Comparison of ENCODE assay signal across 8 mouse cellular contexts in genomic region chr19:11966201-11966636, GRCm38 (mm10). TPM values are rescaled to one million over a fixed set of nuclear protein-coding genes. Genes with fewer than 3 reads are reported as not detected.
DNase-seq lines count a peak whose midpoint lies in the region; ATAC-seq and TF ChIP-seq lines count a peak whose summit lies in the region.

No protein-coding gene starts in this region.

- H3K36me3 ChIP-seq in heart, postnatal 0 days (replicated peaks; ENCODE audit: control insufficient read depth, insufficient read depth, low read length): peaks cover 8% of the 10 kb centered on the region
- H3K36me3 ChIP-seq in liver, embryonic 16.5 days (ENCODE audit: control insufficient read depth, insufficient read depth): peaks cover 12% of the 10 kb centered on the region
- peaks cover 10% of the 10 kb centered on the region for H3K36me3 ChIP-seq in neural tube, embryonic 15.5 days

- no peak for TF ChIP-seq EP300 in heart, postnatal 0 days (IDR thresholded peaks at IDR 0.05; ENCODE audit: low read depth)

- no peaks in the 10 kb centered on the region for H3K9me3 ChIP-seq in heart, postnatal 0 days (replicated peaks; ENCODE audit: control insufficient read depth, low read length)
- no peaks in the 10 kb centered on the region for H3K9me3 ChIP-seq in liver, embryonic 16.5 days (replicated peaks; ENCODE audit: control insufficient read depth, low read length)
- no peaks in the 10 kb centered on the region for H3K9me3 ChIP-seq in neural tube, embryonic 15.5 days (replicated peaks)

- no peak for ATAC-seq in heart, postnatal 0 days (ENCODE audit: insufficient read depth, low read depth)
- no peak for ATAC-seq in liver, embryonic 16.5 days (ENCODE audit: low read depth)
- peak; percentile 3 for ATAC-seq in neural tube, embryonic 15.5 days (ENCODE audit: low FRiP score)

- TF ChIP-seq POLR2A in bone marrow macrophage, adult 2 months (IDR thresholded peaks at IDR 0.05; ENCODE audit: borderline replicate concordance, low read depth, low read length): no peak
- TF ChIP-seq POLR2A in embryonic fibroblast, embryonic 13.5 days (IDR thresholded peaks at IDR 0.05; ENCODE audit: low read depth, low read length): no peak

- peak overlapping the region; percentile 87 for H3K4me2 ChIP-seq in heart, postnatal 0 days (ENCODE audit: low read depth, low read length)
- peak overlapping the region; percentile 85 for H3K4me2 ChIP-seq in liver, embryonic 16.5 days (ENCODE audit: low read depth, low read length)
- H3K4me2 ChIP-seq in neural tube, embryonic 15.5 days: peak overlapping the region; percentile 84

- H3K27ac ChIP-seq in bone marrow macrophage, adult 2 months (ENCODE audit: insufficient read depth, low read depth, low read length): no peak overlapping the region
- H3K27ac ChIP-seq in embryonic fibroblast, embryonic 13.5 days (ENCODE audit: insufficient read depth, low read length): no peak overlapping the region
- H3K27ac ChIP-seq in heart, postnatal 0 days (ENCODE audit: low read depth): peak overlapping the region; percentile 94
- peak overlapping the region; percentile 92 for H3K27ac ChIP-seq in liver, embryonic 16.5 days (ENCODE audit: low read length)
- peak overlapping the region; percentile 91 for H3K27ac ChIP-seq in neural tube, embryonic 15.5 days (replicated peaks)

- peak overlapping the region; percentile 95 for H3K9ac ChIP-seq in heart, postnatal 0 days (replicated peaks; ENCODE audit: low read depth, low read length)
- H3K9ac ChIP-seq in liver, embryonic 16.5 days (ENCODE audit: low read depth, low read length): peak overlapping the region; percentile 94
- H3K9ac ChIP-seq in neural tube, embryonic 15.5 days (replicated peaks): peak overlapping the region; percentile 90

- no peak for TF ChIP-seq CTCF in bone marrow macrophage, adult 2 months (IDR thresholded peaks at IDR 0.05; ENCODE audit: low read depth, low read length)
- no peak for TF ChIP-seq CTCF in embryonic fibroblast, embryonic 13.5 days (IDR thresholded peaks at IDR 0.05; ENCODE audit: borderline replicate concordance, insufficient read depth, low read length)
- no peak for TF ChIP-seq CTCF in heart, postnatal 0 days (IDR thresholded peaks at IDR 0.05; ENCODE audit: low read depth)

- DNase-seq in CD4-positive, CD25-positive, alpha-beta regulatory T cell, adult 2 months (ENCODE audit: low read depth, low spot score): peak; percentile 71
- no peak for DNase-seq in heart, postnatal 0 days (ENCODE audit: low spot score)
- DNase-seq in layer of hippocampus, adult 11-12 months (ENCODE audit: low spot score): peak; percentile 53
- peak; percentile 72 for DNase-seq in testis, postnatal 14 days (ENCODE audit: low spot score)

- peaks cover 26% of the 10 kb centered on the region for H3K4me1 ChIP-seq in bone marrow macrophage, adult 2 months (ENCODE audit: control insufficient read depth, insufficient read depth, low read length)
- H3K4me1 ChIP-seq in embryonic fibroblast, embryonic 13.5 days (ENCODE audit: control insufficient read depth, insufficient read depth, low read length): peaks cover 11% of the 10 kb centered on the region
- H3K4me1 ChIP-seq in heart, postnatal 0 days (ENCODE audit: control insufficient read depth, insufficient read depth): peaks cover 41% of the 10 kb centered on the region
- peaks cover 19% of the 10 kb centered on the region for H3K4me1 ChIP-seq in liver, embryonic 16.5 days (ENCODE audit: control insufficient read depth, low read depth, low read length)
- peaks cover 34% of the 10 kb centered on the region for H3K4me1 ChIP-seq in neural tube, embryonic 15.5 days

- 0% methylated on average over 18 of the region's 18 CpGs for WGBS in heart, postnatal 0 days
- 0% methylated on average over 15 of the region's 18 CpGs for WGBS in liver, embryonic 16.5 days (ENCODE audit: insufficient replicate concordance)
- 0% methylated on average over 18 of the region's 18 CpGs for WGBS in neural tube, embryonic 15.5 days

- H3K27me3 ChIP-seq in heart, postnatal 0 days (ENCODE audit: control insufficient read depth, insufficient read depth, low read length): no peaks in the 10 kb centered on the region
- H3K27me3 ChIP-seq in liver, embryonic 16.5 days (ENCODE audit: control insufficient read depth, insufficient read depth, low read depth, low read length): no peaks in the 10 kb centered on the region
- H3K27me3 ChIP-seq in neural tube, embryonic 15.5 days (replicated peaks): no peaks in the 10 kb centered on the region

- peak overlapping the region; percentile 67 for H3K4me3 ChIP-seq in bone marrow macrophage, adult 2 months (ENCODE audit: insufficient read depth, low read length)
- peak overlapping the region; percentile 91 for H3K4me3 ChIP-seq in embryonic fibroblast, embryonic 13.5 days (ENCODE audit: insufficient read depth, low read length)
- peak overlapping the region; percentile 67 for H3K4me3 ChIP-seq in heart, postnatal 0 days (ENCODE audit: low read depth, low read length)
- H3K4me3 ChIP-seq in liver, embryonic 16.5 days (ENCODE audit: low read depth, low read length): peak overlapping the region; percentile 95
- H3K4me3 ChIP-seq in neural tube, embryonic 15.5 days (replicated peaks): peak overlapping the region; percentile 84

RNA-seq across cellular contexts. Expression of gene Osbp, which starts 0.5 kb away (rescaled TPM):
- polyA plus RNA-seq in bone marrow macrophage, adult 2 months (2012; ENCODE audit: insufficient read depth, insufficient read length, missing spikeins): 32.9 and 34.7 TPM in 2 replicates
- 49.4 and 54.4 TPM in 2 replicates for polyA plus RNA-seq in embryonic fibroblast, embryonic 13.5 days (2011; ENCODE audit: insufficient read length, low read depth, missing spikeins)
- total RNA-seq in heart, postnatal 0 days (2014; rRNA removed; ENCODE audit: low replicate concordance): 32.7 and 43.2 TPM in 2 replicates
- polyA plus RNA-seq in heart, postnatal 0 days (2015; fragmentation: Nextera tagmentation; extraction: Ambion mirVana): 4.7 and 5.1 TPM in 2 replicates
- polyA plus RNA-seq in liver, embryonic 16.5 days (2015; fragmentation: Nextera tagmentation; extraction: Ambion mirVana): 1.7 TPM in 2 replicates
- 3.4 and 3.8 TPM in 2 replicates for polyA plus RNA-seq in neural tube, embryonic 15.5 days (2015; fragmentation: Nextera tagmentation; extraction: Ambion mirVana)

RNA-seq across cellular contexts. Expression of gene Patl1, which starts 54.0 kb away (rescaled TPM):
- 26.7 and 31.3 TPM in 2 replicates for polyA plus RNA-seq in bone marrow macrophage, adult 2 months (2012; ENCODE audit: insufficient read depth, insufficient read length, missing spikeins)
- 23.5 and 26.1 TPM in 2 replicates for polyA plus RNA-seq in embryonic fibroblast, embryonic 13.5 days (2011; ENCODE audit: insufficient read length, low read depth, missing spikeins)
- total RNA-seq in heart, postnatal 0 days (2014; rRNA removed; ENCODE audit: low replicate concordance): 12.9 and 14.7 TPM in 2 replicates
- polyA plus RNA-seq in heart, postnatal 0 days (2015; fragmentation: Nextera tagmentation; extraction: Ambion mirVana): 10.0 and 11.5 TPM in 2 replicates
- 6.8 TPM in 2 replicates for polyA plus RNA-seq in liver, embryonic 16.5 days (2015; fragmentation: Nextera tagmentation; extraction: Ambion mirVana)
- 13.3 and 15.2 TPM in 2 replicates for polyA plus RNA-seq in neural tube, embryonic 15.5 days (2015; fragmentation: Nextera tagmentation; extraction: Ambion mirVana)

Comparison
In these comparisons a context has a peak if more than half of its experiments do, and no peak if none do; other contexts are left out.
1. H3K27ac ChIP-seq: peak in heart, postnatal 0 days (single experiment), liver, embryonic 16.5 days (single experiment) and neural tube, embryonic 15.5 days (single experiment); none in bone marrow macrophage, adult 2 months (single experiment) and embryonic fibroblast, embryonic 13.5 days (single experiment).
2. Peak in every context shown above with its lines, with median percentiles within 50 percentile points of each other: H3K4me3 ChIP-seq, H3K4me2 ChIP-seq and H3K9ac ChIP-seq.